Mouse (Mus musculus): ENCODE results near the gene Lrp6. TPM values are rescaled to one million over a fixed set of nuclear protein-coding genes. Genes with fewer than 3 reads are reported as not detected.

Gene Lrp6
- polyA plus RNA-seq, 1 experiment, result 17.1 TPM

GRCm38 (mm10) chr6:134417886-134418285 is 148.9 kb downstream of the Lrp6 start:
- TF ChIP-seq POLR2A (IDR thresholded peaks at IDR 0.05; ENCODE audit: borderline replicate concordance, control insufficient read depth, low read depth, low read length) (no peak), CTCF (IDR thresholded peaks at IDR 0.05; ENCODE audit: control insufficient read depth, insufficient read depth, low read length) (no peak)
- H3K27ac ChIP-seq (ENCODE audit: control insufficient read depth, insufficient read depth, low read depth, low read length, poor library complexity), result no peak overlapping the region
- no peak overlapping the region for H3K4me3 ChIP-seq (replicated peaks; ENCODE audit: control insufficient read depth, low read depth, low read length)
- H3K4me1 ChIP-seq (ENCODE audit: control insufficient read depth, insufficient read depth, low read length), result no peaks in the 10 kb centered on the region; the same call in 1 of the 2 replicates
- 73% methylated on average over 3 of the region's 3 CpGs for WGBS

GRCm38 (mm10) chr6:134416556-134417105 is 150.1 kb downstream of the Lrp6 start:
- Histone ChIP-seq H3K4me1 (ENCODE audit: control insufficient read depth, insufficient read depth, low read length) (no peaks in the 10 kb centered on the region; the same call in 1 of the 2 replicates), H3K4me3 (replicated peaks; ENCODE audit: control insufficient read depth, low read depth, low read length) (no peak overlapping the region), H3K27ac (ENCODE audit: control insufficient read depth, insufficient read depth, low read depth, low read length, poor library complexity) (no peak overlapping the region)
- no peak for TF ChIP-seq POLR2A (IDR thresholded peaks at IDR 0.05; ENCODE audit: borderline replicate concordance, control insufficient read depth, low read depth, low read length)
- TF ChIP-seq CTCF (IDR thresholded peaks at IDR 0.05; ENCODE audit: control insufficient read depth, insufficient read depth, low read length), result no peak
- WGBS, result 85% methylated on average over 3 of the region's 3 CpGs

GRCm38 (mm10) chr6:134414532-134414883 is 152.3 kb downstream of the Lrp6 start:
- no peak for TF ChIP-seq POLR2A (IDR thresholded peaks at IDR 0.05; ENCODE audit: borderline replicate concordance, control insufficient read depth, low read depth, low read length)
- no peak for TF ChIP-seq CTCF (IDR thresholded peaks at IDR 0.05; ENCODE audit: control insufficient read depth, insufficient read depth, low read length)
- H3K27ac ChIP-seq (ENCODE audit: control insufficient read depth, insufficient read depth, low read depth, low read length, poor library complexity), result no peak overlapping the region
- no peak overlapping the region for H3K4me3 ChIP-seq (replicated peaks; ENCODE audit: control insufficient read depth, low read depth, low read length)
- no peaks in the 10 kb centered on the region; the same call in 1 of the 2 replicates for H3K4me1 ChIP-seq (ENCODE audit: control insufficient read depth, insufficient read depth, low read length)
- 57% methylated on average over 4 of the region's 4 CpGs for WGBS

GRCm38 (mm10) chr6:134413706-134414531 is 152.8 kb downstream of the Lrp6 start:
- Histone ChIP-seq H3K4me3 (replicated peaks; ENCODE audit: control insufficient read depth, low read depth, low read length) (peak overlapping the region; percentile 14), H3K4me1 (ENCODE audit: control insufficient read depth, insufficient read depth, low read length) (no peaks in the 10 kb centered on the region; the same call in 1 of the 2 replicates), H3K27ac (ENCODE audit: control insufficient read depth, insufficient read depth, low read depth, low read length, poor library complexity) (no peak overlapping the region)
- WGBS, result 28% methylated on average over 18 of the region's 18 CpGs
- TF ChIP-seq POLR2A (IDR thresholded peaks at IDR 0.05; ENCODE audit: borderline replicate concordance, control insufficient read depth, low read depth, low read length), result no peak

GRCm38 (mm10) chr6:134407226-134407625 is 159.5 kb downstream of the Lrp6 start:
- Histone ChIP-seq H3K27ac (ENCODE audit: control insufficient read depth, insufficient read depth, low read depth, low read length, poor library complexity) (no peak overlapping the region), H3K4me1 (ENCODE audit: control insufficient read depth, insufficient read depth, low read length) (no peaks in the 10 kb centered on the region), H3K4me3 (replicated peaks; ENCODE audit: control insufficient read depth, low read depth, low read length) (no peak overlapping the region)
- 86% methylated on average over 5 of the region's 5 CpGs for WGBS
- TF ChIP-seq POLR2A (IDR thresholded peaks at IDR 0.05; ENCODE audit: borderline replicate concordance, control insufficient read depth, low read depth, low read length) (no peak), CTCF (IDR thresholded peaks at IDR 0.05; ENCODE audit: control insufficient read depth, insufficient read depth, low read length) (no peak)

- Histone ChIP-seq H3K27ac (ENCODE audit: control insufficient read depth, insufficient read depth, low read depth, low read length, poor library complexity) (no peak overlapping the region), H3K4me1 (ENCODE audit: control insufficient read depth, insufficient read depth, low read length) (no peaks in the 10 kb centered on the region), H3K4me3 (replicated peaks; ENCODE audit: control insufficient read depth, low read depth, low read length) (no peak overlapping the region)
- TF ChIP-seq CTCF (IDR thresholded peaks at IDR 0.05; ENCODE audit: control insufficient read depth, insufficient read depth, low read length), result no peak
- no peak for TF ChIP-seq POLR2A (IDR thresholded peaks at IDR 0.05; ENCODE audit: borderline replicate concordance, control insufficient read depth, low read depth, low read length)
- 85% methylated on average over 9 of the region's 9 CpGs for WGBS
Measured at GRCm38 (mm10) chr6:134403684-134404070, 163.1 kb downstream of the Lrp6 start.

GRCm38 (mm10) chr6:134402914-134403683 is 163.7 kb downstream of the Lrp6 start:
- WGBS, result 43% methylated on average over 16 of the region's 16 CpGs
- TF ChIP-seq POLR2A (IDR thresholded peaks at IDR 0.05; ENCODE audit: borderline replicate concordance, control insufficient read depth, low read depth, low read length) (no peak), CTCF (IDR thresholded peaks at IDR 0.05; ENCODE audit: control insufficient read depth, insufficient read depth, low read length) (peak; percentile 74)
- H3K27ac ChIP-seq (ENCODE audit: control insufficient read depth, insufficient read depth, low read depth, low read length, poor library complexity), result no peak overlapping the region
- H3K4me3 ChIP-seq (replicated peaks; ENCODE audit: control insufficient read depth, low read depth, low read length), result no peak overlapping the region
- H3K4me1 ChIP-seq (ENCODE audit: control insufficient read depth, insufficient read depth, low read length), result no peaks in the 10 kb centered on the region

Other genes with a start within 250 kb of the Lrp6 start
- not detected in 2 replicates for gene Bcl2l14, start 170.6 kb downstream of the Lrp6 start, polyA plus RNA-seq (2011; ENCODE audit: insufficient read depth, insufficient read length, low replicate concordance, missing spikeins)
- gene Mansc1, start 65.5 kb upstream of the Lrp6 start, polyA plus RNA-seq (2011; ENCODE audit: insufficient read depth, insufficient read length, low replicate concordance, missing spikeins), result not detected in 2 replicates
- gene Borcs5, start 72.5 kb upstream of the Lrp6 start, polyA plus RNA-seq (2011; ENCODE audit: insufficient read depth, insufficient read length, low replicate concordance, missing spikeins), result 8.0 and 10.4 TPM in 2 replicates
- 2.7 and 11.2 TPM in 2 replicates for gene Dusp16, start 225.7 kb upstream of the Lrp6 start, polyA plus RNA-seq (2011; ENCODE audit: insufficient read depth, insufficient read length, low replicate concordance, missing spikeins)

All from bone marrow, adult 2 months (tissue).